Mouse (Mus musculus) left cerebral cortex, adult 2 months (tissue): ENCODE data around the gene Tnrc6b. TPM values are rescaled to one million over a fixed set of nuclear protein-coding genes. Genes with fewer than 3 reads are reported as not detected.

Source experiments
- DNase-seq, 2 experiments: peaks; one replicate each; pipeline ENCODE4 v3.0.0; 2021 to 2022; ENCODE audit warnings: low spot score in 2 of 2, mixed read lengths in 1 of 2; ENCODE audit errors: extremely low spot score in 1 of 2
- H3K27ac ChIP-seq: fragments of 200-600 bp; 2 replicates; pipeline ENCODE4 v1.8.1; 2022
- H3K4me3 ChIP-seq: fragments of 200-600 bp; 2 replicates; pipeline ENCODE4 v1.8.1; 2022
- CTCF ChIP-seq: fragments of 200-600 bp; IDR thresholded peaks from 2 replicates; pipeline ENCODE4 v1.8.1; 2022; ENCODE audit warnings: antibody characterized with exemption, mild to moderate bottlenecking, moderate library complexity
- intact Hi-C: fragments of 180-260 bp; cut with DNase I; formaldehyde crosslinking; loops from one replicate; pipeline ENCODE4 v1.15.1; 2025
- total RNA-seq, 2 experiments: library from RNA; stranded (reverse); gene quantifications; 2 replicates each; pipeline ENCODE4 v1.2.3; 2021

Gene Tnrc6b
- total RNA-seq, 2 experiments from 2014 or later = 118 to 120 TPM

DNA sequence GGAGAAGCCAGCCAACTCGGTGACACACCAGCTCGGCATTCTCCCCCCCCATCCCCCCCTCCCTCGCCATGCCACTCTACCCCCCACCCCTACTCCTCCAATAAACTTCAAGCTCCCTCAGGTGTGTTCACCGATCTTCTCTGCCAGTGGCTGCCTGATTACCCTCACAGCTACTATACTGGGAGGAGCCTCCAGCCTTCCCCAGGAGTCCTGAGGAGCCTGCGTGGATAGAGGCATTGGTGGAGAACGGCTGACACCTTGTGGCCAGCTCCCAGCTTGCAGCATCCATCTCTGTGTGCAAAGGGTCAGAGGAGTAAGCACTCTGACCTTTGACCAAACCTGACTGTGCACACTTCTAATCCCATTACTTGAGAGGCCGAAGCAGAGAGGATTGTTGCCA is 6.8 kb upstream of the Tnrc6b start:
- intact Hi-C loops = loop anchor here (1.0 to 10.0 kb wide), 3 partner anchors 438 to 615 kb away; partner anchors contain the start of gene Mrtfa
- DNase-seq = peak; percentile 76 to 77
- Histone ChIP-seq H3K4me3 (no peak overlapping the region), H3K27ac (no peak overlapping the region)
- TF ChIP-seq CTCF = peak; percentile 82

DNA sequence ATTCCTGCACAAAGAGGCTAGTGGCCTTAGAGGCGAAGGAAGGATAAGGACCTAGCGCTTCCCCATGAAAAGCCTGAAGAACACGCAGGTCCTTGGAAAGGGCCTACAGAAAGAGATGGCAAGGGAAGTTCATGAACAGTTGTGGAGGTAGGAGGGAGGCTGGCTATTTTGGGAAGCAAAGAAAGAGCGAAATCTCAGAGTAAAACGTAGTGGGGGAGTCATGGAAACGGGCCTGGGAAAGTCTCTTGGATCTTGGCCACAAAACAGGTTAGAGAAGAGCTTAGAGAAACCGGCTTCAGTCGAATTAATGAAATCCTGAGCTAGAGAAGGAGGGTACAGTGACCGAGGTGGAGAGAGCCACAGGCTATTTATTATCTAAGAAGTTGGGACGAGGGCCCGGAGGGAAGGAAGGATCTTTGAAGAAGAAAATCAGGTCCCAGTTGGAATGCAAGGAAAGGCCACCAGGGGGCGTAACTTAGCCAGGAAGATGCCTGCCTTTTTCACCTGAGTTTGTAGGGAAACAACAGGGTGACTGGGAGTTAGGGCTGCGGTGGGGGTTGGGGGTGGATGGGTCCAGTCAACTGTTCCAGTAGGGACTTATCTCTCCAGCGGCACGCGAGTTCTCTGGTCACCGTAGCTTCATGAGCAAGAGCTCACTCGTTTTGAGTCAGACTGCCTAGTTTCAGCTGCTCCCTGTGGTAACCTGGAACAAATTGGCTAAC is 5.1 kb upstream of the Tnrc6b start:
- Histone ChIP-seq H3K27ac (peak overlapping the region; percentile 25; the same call in 1 of the 2 replicates), H3K4me3 (peak overlapping the region; percentile 43)
- TF ChIP-seq CTCF = peak; percentile 81
- DNase-seq = peak; percentile 77 to 84
- intact Hi-C loops = loop anchor here (2.0 to 10.0 kb wide), 4 partner anchors 176 to 617 kb away; partner anchors contain the start of genes Adsl and Mrtfa

DNA sequence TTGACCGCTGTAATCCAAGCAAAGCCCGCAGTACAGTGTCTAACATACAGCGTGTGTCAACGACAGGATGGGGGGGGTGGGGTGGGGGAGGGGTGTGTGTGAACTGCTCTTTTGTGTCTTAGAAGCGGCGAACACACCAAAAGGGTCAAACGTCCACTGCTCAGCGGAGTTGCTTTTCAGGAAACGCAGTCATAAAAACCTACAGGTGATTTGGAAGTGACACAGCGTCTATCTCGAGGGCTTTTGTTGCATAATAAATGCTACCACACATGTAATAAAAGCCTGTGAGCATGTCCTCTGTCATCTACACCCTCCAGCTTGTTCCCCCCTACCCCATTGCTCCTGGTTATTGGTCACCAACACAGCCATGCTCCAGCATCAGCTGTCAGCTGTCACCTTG is 4.5 kb upstream of the Tnrc6b start:
- intact Hi-C loops = loop anchor here (5.0 to 10.0 kb wide), 3 partner anchors 176 to 488 kb away; partner anchors contain the start of genes Adsl and Mrtfa
- peak overlapping the region; percentile 25; the same call in 1 of the 2 replicates for H3K27ac ChIP-seq
- no peak for DNase-seq
- peak overlapping the region; percentile 43 for H3K4me3 ChIP-seq
- TF ChIP-seq CTCF = no peak

DNA sequence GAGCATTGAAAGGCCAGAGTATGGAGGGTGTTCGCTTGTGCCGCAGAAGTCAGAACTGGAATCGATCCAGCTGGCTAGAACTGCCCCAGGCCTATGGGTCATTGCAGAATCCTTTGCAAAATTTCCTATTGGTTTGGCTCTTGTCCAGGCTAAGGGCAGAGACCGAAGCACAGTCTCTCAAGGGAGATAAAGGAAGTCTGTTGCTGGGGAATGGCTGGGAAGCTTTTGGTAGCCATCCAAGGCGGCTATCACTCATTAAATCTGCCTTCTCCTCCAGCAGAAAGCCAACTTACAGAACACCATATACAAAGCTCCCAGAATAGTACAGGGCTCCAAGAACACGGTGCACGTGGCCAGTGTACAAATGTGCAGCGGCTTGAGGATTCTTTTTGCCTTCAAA is 4.0 kb upstream of the Tnrc6b start:
- H3K4me3 ChIP-seq = no peak overlapping the region
- no peak for DNase-seq
- intact Hi-C loops = loop anchor here (5.0 to 10.0 kb wide), 3 partner anchors 175 to 488 kb away; partner anchors contain the start of genes Adsl and Mrtfa
- no peak for TF ChIP-seq CTCF
- peak overlapping the region; percentile 25; the same call in 1 of the 2 replicates for H3K27ac ChIP-seq

DNA sequence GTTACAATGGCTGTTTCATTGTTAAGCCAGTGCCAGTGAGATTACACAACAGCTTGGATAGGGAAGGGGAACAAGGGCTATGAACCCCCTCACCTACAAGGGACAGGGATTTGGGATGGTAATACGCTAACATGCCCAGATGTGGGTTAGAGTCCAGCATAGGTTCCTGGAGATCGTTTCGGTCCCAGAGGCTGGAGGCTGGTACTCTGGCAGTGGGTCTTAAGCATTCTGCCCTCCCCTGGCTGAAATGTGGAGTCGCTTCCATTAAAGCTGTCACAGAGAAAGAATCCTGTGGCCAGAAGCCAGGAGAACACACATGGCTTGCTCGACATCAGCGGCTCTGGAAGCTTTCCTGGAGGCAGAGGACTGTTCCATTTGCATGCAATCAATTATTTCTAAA is 1.5 kb upstream of the Tnrc6b start:
- no peak overlapping the region; the same call in 1 of the 2 replicates for H3K27ac ChIP-seq
- DNase-seq = no peak
- intact Hi-C loops = loop anchor here (5.0 to 10.0 kb wide), 3 partner anchors 173 to 485 kb away; partner anchors contain the start of genes Adsl and Mrtfa
- no peak overlapping the region for H3K4me3 ChIP-seq
- TF ChIP-seq CTCF = no peak; the same call in 1 of the 2 replicates

DNA sequence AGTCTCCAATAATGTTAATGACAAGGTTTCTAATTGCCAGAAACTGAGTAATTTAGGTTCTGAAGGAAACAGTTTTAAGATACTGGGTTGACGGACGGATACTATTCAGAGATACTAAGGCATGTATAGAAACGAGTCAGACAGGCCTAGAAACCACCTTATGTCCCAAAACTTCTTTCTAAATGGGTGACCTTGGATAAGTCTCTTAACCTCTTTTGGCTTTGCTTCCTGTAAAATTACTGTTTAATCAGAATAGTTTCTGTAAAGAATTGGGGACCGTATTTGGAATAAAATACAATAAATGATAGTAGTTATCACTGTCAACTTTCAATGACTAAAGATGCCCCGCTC is 881 bp upstream of the Tnrc6b start:
- DNase-seq = no peak
- no peak for TF ChIP-seq CTCF
- Histone ChIP-seq H3K4me3 (peak overlapping the region; percentile 100), H3K27ac (peak overlapping the region; percentile 100)
- intact Hi-C loops = loop anchor here (2.0 kb wide), 1 partner anchor 89 kb away; no protein-coding TSS in a partner anchor

DNA sequence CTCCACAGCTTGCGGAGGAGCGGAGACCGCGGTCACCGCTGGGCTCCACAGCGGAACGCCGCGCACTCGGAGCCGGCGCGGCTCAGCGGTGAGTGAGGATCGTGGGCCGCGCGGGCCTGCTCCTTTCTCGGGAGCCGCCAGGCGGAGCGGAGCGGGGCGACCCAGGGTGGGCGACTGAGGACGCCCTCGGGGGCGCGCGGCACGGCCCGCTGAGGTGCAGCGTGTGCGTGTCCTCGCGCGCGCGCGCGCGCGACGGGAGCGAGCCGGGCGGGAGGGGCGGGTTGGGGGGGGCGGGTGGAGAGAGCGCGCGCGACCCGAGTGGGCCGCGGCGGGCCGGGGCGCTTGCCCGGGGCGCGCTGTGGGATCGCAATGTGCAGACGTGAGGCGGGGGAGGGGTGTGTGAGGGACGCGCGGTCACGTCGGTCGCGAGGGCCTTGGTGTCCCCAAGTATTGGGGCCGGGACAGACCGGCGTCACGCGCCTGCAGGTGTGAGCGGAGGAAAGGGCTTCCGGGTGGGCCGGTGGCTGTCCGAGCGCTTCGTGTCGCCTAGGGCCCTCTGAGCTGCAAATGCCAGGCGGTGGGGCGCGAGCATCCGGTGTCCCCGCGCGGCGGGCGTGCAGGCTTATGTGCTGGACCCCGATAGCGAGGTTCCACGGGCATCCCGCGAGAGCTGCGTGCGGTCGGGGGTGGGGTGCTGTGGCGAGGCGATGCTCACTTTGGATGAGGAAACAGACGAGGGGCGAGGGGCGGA is 463 bp downstream of the Tnrc6b start:
- peak; percentile 57 to 63 for DNase-seq
- intact Hi-C loops = loop anchor here (2.0 kb wide), 1 partner anchor 87 kb away; no protein-coding TSS in a partner anchor
- TF ChIP-seq CTCF = no peak; the same call in 1 of the 2 replicates
- Histone ChIP-seq H3K4me3 (peak overlapping the region; percentile 100), H3K27ac (peak overlapping the region; percentile 100)

DNA sequence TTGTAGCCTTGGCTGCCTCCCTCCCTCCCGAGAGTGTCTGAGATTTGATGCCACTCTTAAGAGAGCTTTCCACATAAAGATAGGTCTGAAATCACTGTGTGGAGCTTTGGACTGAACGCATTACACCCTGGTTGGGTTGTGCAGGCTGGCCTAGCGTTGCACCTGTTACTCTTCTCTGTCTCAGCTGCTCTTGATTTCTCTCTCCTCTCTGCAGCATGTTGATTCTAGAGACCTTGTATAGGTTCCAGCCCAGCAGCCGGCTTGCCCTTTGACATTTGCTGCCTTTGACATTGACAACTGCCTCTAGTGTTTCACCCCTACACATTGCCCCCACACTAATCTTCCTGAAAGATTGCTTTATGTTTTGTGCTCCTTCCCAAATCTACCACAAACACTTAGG is 3.2 kb downstream of the Tnrc6b start:
- no peak for TF ChIP-seq CTCF
- no peak overlapping the region for H3K27ac ChIP-seq
- intact Hi-C loops = no loop called here
- no peak for DNase-seq
- no peak overlapping the region for H3K4me3 ChIP-seq

DNA sequence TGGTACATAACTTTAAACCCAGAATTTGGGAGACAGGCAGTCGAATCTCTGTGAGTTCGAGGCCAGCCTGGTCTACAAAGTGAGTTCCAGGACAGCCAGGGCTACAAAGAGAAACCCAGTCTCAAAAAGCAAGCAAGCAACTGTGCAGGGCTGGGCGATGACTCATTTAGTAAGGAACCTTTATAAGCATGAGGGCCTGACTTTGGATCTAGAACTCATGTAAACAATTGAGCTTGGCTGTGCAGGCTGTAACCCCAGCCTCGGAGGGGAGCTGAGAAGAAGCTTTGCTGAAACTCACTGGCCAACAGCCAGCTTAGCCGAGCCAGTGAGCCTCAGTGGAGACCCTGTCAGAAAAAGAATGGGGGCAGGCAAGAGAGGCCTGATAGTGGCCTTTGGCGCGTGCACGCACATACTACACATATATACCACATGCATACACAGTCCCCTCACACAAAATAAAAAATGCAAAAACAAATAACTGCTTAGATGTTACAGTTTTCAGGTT is 5.6 kb downstream of the Tnrc6b start:
- intact Hi-C loops = no loop called here
- no peak for TF ChIP-seq CTCF
- Histone ChIP-seq H3K27ac (no peak overlapping the region), H3K4me3 (no peak overlapping the region)
- no peak for DNase-seq

DNA sequence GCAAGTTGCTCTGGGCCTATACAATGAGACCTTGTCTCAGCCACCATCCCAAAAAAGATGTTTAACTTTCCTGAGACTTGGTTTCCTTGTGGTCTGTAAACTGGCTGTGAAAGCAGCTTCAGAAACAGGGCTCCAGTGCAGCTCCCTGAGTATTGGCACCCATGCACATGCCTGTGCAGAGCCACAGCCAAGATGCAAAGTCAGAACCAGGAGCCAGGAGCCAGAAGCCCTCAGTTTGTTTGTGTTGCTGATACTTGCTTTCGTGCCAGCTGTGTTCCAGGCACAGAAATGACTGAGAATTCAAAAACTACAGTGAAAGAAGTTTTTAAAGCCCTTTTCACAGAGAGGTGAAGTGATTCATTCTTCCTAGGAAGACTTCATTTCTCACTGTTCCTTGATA is 6.3 kb downstream of the Tnrc6b start:
- intact Hi-C loops = no loop called here
- no peak overlapping the region for H3K4me3 ChIP-seq
- H3K27ac ChIP-seq = no peak overlapping the region
- TF ChIP-seq CTCF = no peak
- no peak for DNase-seq

DNA sequence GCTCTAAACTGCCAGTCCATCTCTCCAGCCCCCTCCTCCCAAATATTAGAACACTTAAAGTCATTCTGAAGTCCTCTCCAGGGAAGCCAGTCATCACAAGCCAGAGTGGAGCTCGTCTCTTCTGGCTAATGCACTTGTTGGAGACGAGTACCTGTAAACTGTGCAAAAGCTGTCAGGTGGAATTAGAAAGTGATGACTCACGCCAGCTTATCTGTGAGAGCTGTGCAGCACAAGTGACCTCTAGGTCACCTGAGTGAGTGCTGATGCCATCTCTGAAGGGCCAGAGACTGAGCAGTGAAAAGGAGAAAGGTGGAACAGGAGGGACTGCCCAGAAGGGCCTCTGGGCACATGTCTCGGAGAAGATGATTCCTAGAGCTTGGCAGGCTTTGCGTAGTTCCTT is 9.1 kb downstream of the Tnrc6b start:
- no peak overlapping the region for H3K27ac ChIP-seq
- DNase-seq = no peak
- TF ChIP-seq CTCF = no peak
- intact Hi-C loops = no loop called here
- no peak overlapping the region for H3K4me3 ChIP-seq

DNA sequence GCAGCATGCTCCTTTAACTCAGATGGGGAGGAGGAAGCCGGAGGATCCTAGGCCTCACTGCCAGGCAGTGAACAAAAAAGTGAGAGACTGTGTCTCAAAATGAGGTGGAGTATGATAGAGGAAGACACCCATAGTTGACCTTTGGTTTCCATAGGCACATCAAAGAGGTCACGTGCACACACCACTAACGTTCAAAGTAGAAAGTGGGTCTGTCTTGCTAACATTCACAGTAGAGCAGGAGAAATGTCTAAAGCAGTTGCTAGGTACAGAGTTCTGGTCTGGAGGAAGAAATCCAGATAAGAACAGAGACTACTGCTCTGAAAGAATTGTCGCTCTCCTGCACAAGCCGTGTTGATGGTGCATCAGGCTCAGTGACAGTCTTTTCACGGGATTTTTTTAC is 10.7 kb downstream of the Tnrc6b start:
- intact Hi-C loops = no loop called here
- TF ChIP-seq CTCF = no peak
- Histone ChIP-seq H3K4me3 (no peak overlapping the region), H3K27ac (no peak overlapping the region)
- DNase-seq = no peak
